Mouse (Mus musculus): Measurements from ENCODE around the gene Mgme1.

GRCm38 (mm10) chr2:144329451-144329850 lies 59.0 kb downstream of the Mgme1 start:
- TF ChIP-seq RCOR1 (conservative IDR thresholded peaks at IDR 0.05; ENCODE audit: low read depth, low read length) (no peak), BHLHE40 (IDR thresholded peaks at IDR 0.05; ENCODE audit: low read depth, low read length) (no peak), CTCF (conservative IDR thresholded peaks at IDR 0.05 in 1 of 2, IDR thresholded peaks at IDR 0.05 in 1 of 2; ENCODE audit: low read depth in 2 of 2, low read length in 2 of 2) (no peak), ZC3H11A (IDR thresholded peaks at IDR 0.05; ENCODE audit: low read depth, low read length) (no peak)
